Mouse (Mus musculus) liver, postnatal 0 days (tissue): Measurements from ENCODE around the gene Akt2. TPM values are rescaled to one million over a fixed set of nuclear protein-coding genes. Genes with fewer than 3 reads are reported as not detected.

ENCODE experiments used
- ATAC-seq: fragments of 200-750 bp; cut with Nextera tagmentation; 2 replicates; pipeline ENCODE4 v1.8.0; 2017; ENCODE audit warnings: mild to moderate bottlenecking, moderate library complexity
- DNase-seq: peaks from one replicate; pipeline ENCODE4 v3.0.0-alpha.2; 2016
- H3K27ac ChIP-seq: fragments of 300-500 bp; sonication (generic); 2 replicates; pipeline ENCODE4 v1.5.1; 2014; ENCODE audit warnings: antibody characterized with exemption, moderate library complexity, mild to moderate bottlenecking, low read depth
- H3K27me3 ChIP-seq: fragments of 300-500 bp; sonication (generic); 2 replicates; pipeline ENCODE4 v1.6.1; 2014; ENCODE audit warnings: low read length, control low read depth, mixed read lengths; ENCODE audit not compliant: insufficient read depth
- H3K36me3 ChIP-seq: fragments of 300-500 bp; sonication (generic); replicated peaks from 2 replicates; pipeline ENCODE4 v1.6.1; 2014; ENCODE audit warnings: mild to moderate bottlenecking, control low read depth, low read length, moderate library complexity, mixed read lengths; ENCODE audit not compliant: insufficient read depth
- H3K4me1 ChIP-seq: fragments of 300-500 bp; sonication (generic); 2 replicates; pipeline ENCODE4 v1.6.1; 2014; ENCODE audit warnings: antibody characterized with exemption, mild to moderate bottlenecking, control low read depth; ENCODE audit not compliant: insufficient read depth
- H3K4me2 ChIP-seq: fragments of 300-500 bp; sonication (generic); 2 replicates; pipeline ENCODE4 v1.6.1; 2014; ENCODE audit warnings: low read depth, mild to moderate bottlenecking, low read length, moderate library complexity, mixed read lengths
- H3K4me3 ChIP-seq: fragments of 300-500 bp; sonication (generic); 2 replicates; pipeline ENCODE4 v1.5.1; 2014; ENCODE audit warnings: low read depth, low read length
- H3K9ac ChIP-seq: fragments of 300-500 bp; sonication (generic); replicated peaks from 2 replicates; pipeline ENCODE4 v1.6.1; 2014; ENCODE audit warnings: mild to moderate bottlenecking, moderate library complexity
- H3K9me3 ChIP-seq: fragments of 300-500 bp; sonication (generic); 2 replicates; pipeline ENCODE4 v1.6.1; 2016; ENCODE audit warnings: mild to moderate bottlenecking, control low read depth, low read length, mixed read lengths
- CTCF ChIP-seq: sonication (generic); IDR thresholded peaks from 2 replicates; pipeline ENCODE4 v1.5.1; 2016; ENCODE audit warnings: antibody characterized with exemption, low read depth
- EP300 ChIP-seq: IDR thresholded peaks from 2 replicates; pipeline ENCODE4 v1.6.1; 2016; ENCODE audit warnings: antibody characterized with exemption, low read depth, mild to moderate bottlenecking
- WGBS: fragments of 180-500 bp; shearing (Covaris S2); extraction: QIAGEN DNeasy Blood & Tissue Kit; methylation state at CpG from one replicate; pipeline ENCODE4 v1.1.7; 2014; ENCODE audit not compliant: insufficient replicate concordance; 5-methylcytosine and 5-hydroxymethylcytosine counted together
- polyA plus RNA-seq: library from polyadenylated mRNA; unstranded; fragments of >200 nt; fragmentation: Nextera tagmentation; extraction: Ambion mirVana; gene quantifications from 2 replicates; pipeline ENCODE4 v1.2.1, GENCODE M21; 2015

The Akt2 gene
- polyA plus RNA-seq, 1 experiment from 2014 or later = 25.5 TPM

DNA sequence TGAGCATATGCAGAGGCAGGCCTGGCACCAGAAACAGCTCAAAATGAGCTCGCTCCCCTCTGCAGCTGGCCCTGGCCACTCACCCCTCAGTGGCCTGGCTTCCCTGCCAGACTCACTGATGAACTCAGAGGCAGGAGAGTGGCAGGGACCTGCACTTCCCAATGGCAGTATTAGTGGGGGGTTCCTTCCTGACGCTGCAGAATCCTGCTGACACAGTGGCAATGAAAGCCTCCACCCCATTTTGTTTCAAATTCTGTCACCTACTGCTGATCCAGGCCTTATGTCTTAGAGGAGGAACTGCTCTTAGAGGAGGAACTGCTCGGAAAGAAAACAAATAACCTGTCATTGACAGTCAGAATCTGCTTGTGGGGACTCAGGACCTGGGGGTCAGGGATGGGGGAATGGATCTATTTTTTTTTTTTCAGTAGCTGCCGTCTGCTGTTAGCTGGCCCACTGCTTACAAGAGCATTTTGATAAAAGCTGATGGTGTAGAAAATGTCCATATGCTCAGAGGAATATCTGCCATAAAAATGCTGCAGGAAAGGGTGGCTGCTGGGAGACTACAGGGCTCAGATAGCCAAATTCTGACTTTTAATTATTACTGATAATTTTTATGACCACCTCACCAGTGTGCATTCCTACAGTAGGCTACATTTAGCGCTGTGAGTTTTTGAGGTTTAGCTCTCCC lies 13.5 kb downstream of the Akt2 start:
- no peak overlapping the region for H3K4me3 ChIP-seq
- H3K4me1 ChIP-seq = peaks cover 49% of the 10 kb centered on the region
- H3K27me3 ChIP-seq = no peaks in the 10 kb centered on the region
- no peak overlapping the region for H3K27ac ChIP-seq
- no peak overlapping the region for H3K4me2 ChIP-seq
- H3K36me3 ChIP-seq = peaks cover 16% of the 10 kb centered on the region
- DNase-seq (no peak), ATAC-seq (no peak)
- 55% methylated on average over 5 of the region's 5 CpGs for WGBS
- no peak for TF ChIP-seq CTCF
- no peak for TF ChIP-seq EP300
- H3K9ac ChIP-seq = peak overlapping the region; percentile 21; the same call in 1 of the 2 replicates
- no peaks in the 10 kb centered on the region for H3K9me3 ChIP-seq

DNA sequence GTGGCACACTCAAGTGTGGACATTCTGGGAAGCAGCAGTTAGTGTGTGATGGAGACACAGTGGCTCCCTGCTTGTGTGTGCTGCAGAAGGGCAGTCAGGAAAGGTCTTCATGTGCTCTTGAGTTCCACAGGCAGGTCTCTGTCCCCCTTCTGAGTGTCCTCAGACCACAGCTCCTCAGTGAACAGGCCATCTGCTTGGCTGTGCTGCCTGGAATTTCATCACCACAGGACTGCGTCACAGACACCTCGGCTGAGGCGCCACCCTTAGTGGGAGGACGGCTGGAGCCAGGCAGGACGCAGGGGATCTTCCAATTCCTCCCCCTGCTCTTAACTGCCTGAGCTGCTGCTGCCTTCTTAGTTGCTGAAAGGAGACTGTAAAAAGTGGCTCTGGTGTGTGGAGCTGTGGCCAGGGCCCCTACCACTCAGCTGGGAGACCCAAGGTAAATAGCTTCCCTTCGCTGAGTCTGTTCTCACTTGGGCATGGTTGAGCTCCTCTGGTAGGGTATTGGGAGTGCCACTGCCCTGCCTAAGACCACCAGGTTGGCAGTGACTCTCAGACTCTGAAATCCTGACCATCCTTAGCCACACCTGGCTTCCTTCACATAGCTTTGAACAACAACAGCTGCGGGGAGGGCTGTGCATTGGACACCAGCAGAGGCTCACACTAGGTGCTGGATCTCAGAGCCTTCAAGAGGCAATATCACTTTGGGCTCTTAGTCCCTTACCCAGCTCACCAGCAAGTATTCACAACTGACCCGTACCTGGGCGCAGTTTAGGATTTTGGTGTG lies 14.3 kb downstream of the Akt2 start:
- no peaks in the 10 kb centered on the region for H3K27me3 ChIP-seq
- TF ChIP-seq EP300 (no peak), CTCF (no peak)
- H3K4me3 ChIP-seq = no peak overlapping the region
- no peaks in the 10 kb centered on the region for H3K9me3 ChIP-seq
- DNase-seq = peak; percentile 49
- WGBS = 53% methylated on average over 9 of the region's 9 CpGs
- H3K4me1 ChIP-seq = peaks cover 49% of the 10 kb centered on the region
- no peak overlapping the region for H3K4me2 ChIP-seq
- no peak overlapping the region for H3K9ac ChIP-seq
- peaks cover 20% of the 10 kb centered on the region for H3K36me3 ChIP-seq
- no peak overlapping the region for H3K27ac ChIP-seq
- peak; percentile 61 for ATAC-seq

DNA sequence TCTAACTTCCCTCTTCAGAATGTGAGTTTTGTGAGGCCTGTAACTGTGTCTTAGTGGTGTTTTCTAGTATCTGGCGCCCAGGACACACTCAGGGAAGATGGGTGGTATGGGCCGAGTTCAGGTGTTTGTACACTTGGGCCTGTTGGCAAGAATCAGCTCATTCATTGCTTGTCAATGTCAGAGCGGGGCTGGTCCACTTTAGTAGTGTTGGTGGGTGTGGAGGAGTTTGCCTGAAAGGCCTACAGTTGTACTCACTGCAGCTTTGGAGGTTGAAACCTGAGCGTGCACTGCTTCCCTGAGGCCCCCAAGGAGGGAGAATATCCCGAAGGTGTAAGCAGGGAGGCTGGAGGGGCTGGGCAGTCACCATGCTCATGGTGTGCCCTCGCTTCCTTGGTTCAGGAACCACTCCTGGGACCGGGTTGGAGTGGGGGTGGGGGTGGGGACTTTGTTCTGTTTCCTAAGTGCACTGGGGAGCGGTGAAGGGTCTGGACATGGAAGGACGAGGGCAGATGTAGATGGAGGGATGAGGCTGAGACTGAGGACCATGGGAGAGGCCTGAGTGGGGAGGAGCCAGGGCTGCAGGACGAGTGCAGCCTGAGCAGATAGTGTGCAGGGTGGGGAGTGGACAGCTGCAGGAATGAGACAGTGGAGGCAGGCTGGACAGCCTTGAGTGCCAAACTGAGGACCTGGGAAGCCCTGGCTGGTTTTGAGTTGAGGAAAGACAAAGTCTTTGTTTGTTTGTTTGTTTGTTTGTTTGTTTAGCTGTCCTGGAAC lies 15.3 kb downstream of the Akt2 start:
- no peak for DNase-seq
- no peak overlapping the region for H3K4me3 ChIP-seq
- no peak overlapping the region for H3K27ac ChIP-seq
- H3K4me1 ChIP-seq = peaks cover 47% of the 10 kb centered on the region
- no peaks in the 10 kb centered on the region for H3K9me3 ChIP-seq
- ATAC-seq = no peak
- WGBS = 61% methylated on average over 10 of the region's 10 CpGs
- H3K4me2 ChIP-seq = no peak overlapping the region
- TF ChIP-seq EP300 (no peak), CTCF (no peak)
- H3K27me3 ChIP-seq = no peaks in the 10 kb centered on the region
- no peak overlapping the region for H3K9ac ChIP-seq
- H3K36me3 ChIP-seq = peaks cover 24% of the 10 kb centered on the region

DNA sequence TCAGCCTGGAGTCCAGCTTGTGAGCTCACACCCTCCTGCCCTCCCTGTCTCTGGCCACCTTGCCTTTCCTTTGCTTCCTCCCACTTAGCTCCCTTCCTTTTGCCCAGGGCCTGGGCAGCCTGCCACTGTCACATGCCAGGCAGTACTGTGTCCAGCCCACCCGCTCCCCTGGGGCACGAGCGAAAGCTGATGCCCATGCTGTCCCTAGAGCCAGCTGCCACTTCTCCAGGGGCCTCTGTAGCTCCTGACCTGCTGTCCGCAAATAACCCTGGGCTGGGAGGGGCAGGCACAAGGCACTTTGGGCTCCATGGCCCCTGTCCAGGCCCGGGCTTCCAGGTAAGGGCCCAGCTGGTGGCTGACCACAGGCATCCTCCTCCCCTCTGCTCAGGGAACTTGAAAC lies 16.2 kb downstream of the Akt2 start:
- Histone ChIP-seq H3K9ac (no peak overlapping the region), H3K4me3 (no peak overlapping the region), H3K4me1 (peaks cover 39% of the 10 kb centered on the region), H3K9me3 (no peaks in the 10 kb centered on the region), H3K4me2 (no peak overlapping the region), H3K36me3 (peaks cover 24% of the 10 kb centered on the region), H3K27me3 (no peaks in the 10 kb centered on the region), H3K27ac (peak overlapping the region; percentile 11; the same call in 1 of the 2 replicates)
- ATAC-seq (no peak), DNase-seq (no peak)
- TF ChIP-seq CTCF (no peak), EP300 (no peak)
- WGBS = 74% methylated on average over 5 of the region's 5 CpGs

DNA sequence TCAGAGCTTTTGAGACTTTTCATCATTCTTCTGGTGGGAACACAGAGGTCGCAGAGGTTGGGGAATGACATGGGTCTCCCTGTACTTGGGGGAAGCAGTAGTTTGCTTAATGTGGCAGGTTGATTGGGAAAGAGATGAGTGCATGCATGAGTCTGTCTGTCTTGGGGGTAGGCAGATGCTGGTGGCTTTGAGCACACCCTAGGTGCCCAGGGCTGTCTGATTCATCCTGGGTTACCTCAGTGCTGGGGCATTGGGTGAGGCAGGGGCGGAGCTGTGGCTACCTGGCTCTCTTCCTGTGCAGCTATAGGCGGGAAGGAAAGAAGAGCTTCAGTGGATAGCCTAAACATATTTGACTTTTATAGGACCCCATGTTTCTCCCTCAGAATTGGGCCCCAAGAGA lies 16.8 kb downstream of the Akt2 start:
- TF ChIP-seq EP300 (no peak), CTCF (no peak)
- peaks cover 34% of the 10 kb centered on the region for H3K4me1 ChIP-seq
- no peak overlapping the region for H3K4me2 ChIP-seq
- no peak for ATAC-seq
- H3K9ac ChIP-seq = no peak overlapping the region
- WGBS = 68% methylated on average over 3 of the region's 3 CpGs
- no peak overlapping the region for H3K4me3 ChIP-seq
- peaks cover 28% of the 10 kb centered on the region for H3K36me3 ChIP-seq
- H3K9me3 ChIP-seq = no peaks in the 10 kb centered on the region
- no peak for DNase-seq
- H3K27me3 ChIP-seq = no peaks in the 10 kb centered on the region
- peak overlapping the region; percentile 11; the same call in 1 of the 2 replicates for H3K27ac ChIP-seq

DNA sequence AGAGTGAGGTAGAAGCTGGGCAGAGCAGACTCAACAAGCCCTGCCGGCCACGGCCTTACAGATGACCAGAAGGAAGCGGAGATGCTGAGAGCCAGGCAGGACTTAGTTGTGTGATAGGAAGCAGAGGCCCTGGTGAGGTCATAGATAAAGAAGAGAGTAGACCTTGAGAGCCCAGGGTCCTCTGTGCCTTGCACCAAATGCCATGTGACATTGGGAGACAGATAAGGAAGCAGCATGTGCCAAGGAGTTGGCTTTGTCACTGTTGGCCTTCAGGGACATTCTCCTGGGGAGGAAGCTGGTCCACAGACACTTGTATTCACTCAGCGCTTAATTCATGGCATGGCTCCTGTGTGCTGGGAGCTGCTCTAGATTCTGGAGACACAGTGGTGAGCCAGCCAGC lies 17.9 kb downstream of the Akt2 start:
- WGBS = 67% methylated on average over 4 of the region's 4 CpGs
- TF ChIP-seq CTCF = no peak
- H3K9ac ChIP-seq = no peak overlapping the region
- no peak overlapping the region for H3K4me2 ChIP-seq
- no peak for DNase-seq
- ATAC-seq = no peak
- no peaks in the 10 kb centered on the region for H3K27me3 ChIP-seq
- H3K36me3 ChIP-seq = peaks cover 30% of the 10 kb centered on the region
- H3K4me1 ChIP-seq = peaks cover 27% of the 10 kb centered on the region
- H3K27ac ChIP-seq = no peak overlapping the region
- H3K9me3 ChIP-seq = no peaks in the 10 kb centered on the region
- H3K4me3 ChIP-seq = no peak overlapping the region
